Mouse (Mus musculus) layer of hippocampus, postnatal 25 days (tissue): Measurements from ENCODE around the gene Nsa2. TPM values are rescaled to one million over a fixed set of nuclear protein-coding genes. Genes with fewer than 3 reads are reported as not detected.
"Not testable (repeated sequence)": the region's sequence is repeated elsewhere in the genome, so short reads cannot be mapped to it uniquely, and the experiment has no call there.

ENCODE experiments used
- DNase-seq, 2 experiments: peaks; one replicate each; pipeline ENCODE4 v3.0.0; 2022; ENCODE audit warnings: mixed read lengths in 2 of 2, low spot score in 1 of 2; ENCODE audit errors: extremely low spot score in 1 of 2
- total RNA-seq, 2 experiments: library from RNA; stranded (reverse); gene quantifications; 2 replicates each; pipeline ENCODE4 v1.2.3; 2021

Nsa2 gene
- 10 to 100 TPM; 52.2 to 54.3 TPM for total RNA-seq

- DNase-seq = peak; percentile 75 to 77
Observed at GRCm38 (mm10) chr13:97137466-97138400, at the start of gene Nsa2, which contains the start of gene Gfm2. Nsa2 (minus strand) TSS chr13:97137937. Gfm2 (plus strand) TSS chr13:97137937.

GRCm38 (mm10) chr13:97186346-97186745 is 48.6 kb upstream of the Nsa2 start:
- DNase-seq = no peak

- no peak for DNase-seq
Observed at GRCm38 (mm10) chr13:97184656-97185055, 46.9 kb upstream of the Nsa2 start.

- no peak for DNase-seq
Observed at GRCm38 (mm10) chr13:97184168-97184567, 46.4 kb upstream of the Nsa2 start.

- no peak for DNase-seq
Observed at GRCm38 (mm10) chr13:97182821-97183220, 45.1 kb upstream of the Nsa2 start.

GRCm38 (mm10) chr13:97180113-97180828 is 42.5 kb upstream of the Nsa2 start:
- DNase-seq = no peak

- DNase-seq = no peak
Observed at GRCm38 (mm10) chr13:97178943-97179342, 41.2 kb upstream of the Nsa2 start.

- DNase-seq = no peak
Observed at GRCm38 (mm10) chr13:97176731-97177130, 39.0 kb upstream of the Nsa2 start.

GRCm38 (mm10) chr13:97175520-97176264 is 38.0 kb upstream of the Nsa2 start:
- no peak for DNase-seq

GRCm38 (mm10) chr13:97145834-97146233 is 8.1 kb upstream of the Nsa2 start:
- peak in 1 of 2 experiments; percentile 64 for DNase-seq

GRCm38 (mm10) chr13:97142321-97142720 is 4.6 kb upstream of the Nsa2 start:
- no peak for DNase-seq

- DNase-seq = not testable (repeated sequence)
Observed at GRCm38 (mm10) chr13:97138404-97138931, 731 bp upstream of the Nsa2 start.

- DNase-seq = not testable (repeated sequence)
Observed at GRCm38 (mm10) chr13:97130413-97130812, 7.3 kb downstream of the Nsa2 start.

- not testable (repeated sequence) for DNase-seq
Observed at GRCm38 (mm10) chr13:97129654-97130053, 8.1 kb downstream of the Nsa2 start.

- no peak for DNase-seq
Observed at GRCm38 (mm10) chr13:97121341-97121740, 16.4 kb downstream of the Nsa2 start.

- DNase-seq = no peak
Observed at GRCm38 (mm10) chr13:97109046-97109445, 28.7 kb downstream of the Nsa2 start.

- DNase-seq = not testable (repeated sequence)
Observed at GRCm38 (mm10) chr13:97107721-97108120, 30.0 kb downstream of the Nsa2 start.

GRCm38 (mm10) chr13:97104996-97105395 is 32.7 kb downstream of the Nsa2 start:
- peak in 1 of 2 experiments; percentile 16 for DNase-seq

- DNase-seq = peak; percentile 27 to 65
Observed at GRCm38 (mm10) chr13:97099187-97099852, 38.4 kb downstream of the Nsa2 start, which contains the start of gene Gm6169. Gm6169 (minus strand) TSS chr13:97099237.

- DNase-seq = no peak
Observed at GRCm38 (mm10) chr13:97095726-97096125, 42.0 kb downstream of the Nsa2 start.
